Mouse (Mus musculus) liver, embryonic 15.5 days (tissue): ENCODE results near the gene Vegfa. TPM values are rescaled to one million over a fixed set of nuclear protein-coding genes. Genes with fewer than 3 reads are reported as not detected.
A peak's percentile ranks its signal among the peaks of the same experiment; 100 is the strongest.

Experiments used
- ATAC-seq: fragments of 200-750 bp; cut with Nextera tagmentation; 2 replicates; pipeline ENCODE4 v1.8.0; 2017; ENCODE audit warnings: moderate number of reproducible peaks, mild to moderate bottlenecking, moderate library complexity; ENCODE audit not compliant: insufficient read depth
- H3K27ac ChIP-seq: fragments of 300-500 bp; sonication (generic); replicated peaks from 2 replicates; pipeline ENCODE4 v1.5.1; 2015; ENCODE audit warnings: mild to moderate bottlenecking, inconsistent platforms
- H3K27me3 ChIP-seq: fragments of 300-500 bp; sonication (generic); 2 replicates; pipeline ENCODE4 v1.6.1; 2015; ENCODE audit warnings: mild to moderate bottlenecking, inconsistent platforms
- H3K36me3 ChIP-seq: fragments of 300-500 bp; sonication (generic); replicated peaks from 2 replicates; pipeline ENCODE4 v1.6.1; 2015; ENCODE audit warnings: moderate library complexity, mild to moderate bottlenecking, inconsistent platforms
- H3K4me1 ChIP-seq: fragments of 300-500 bp; sonication (generic); replicated peaks from 2 replicates; pipeline ENCODE4 v1.6.1; 2015; ENCODE audit warnings: inconsistent platforms
- H3K4me2 ChIP-seq: fragments of 300-500 bp; sonication (generic); 2 replicates; pipeline ENCODE4 v1.6.1; 2015; ENCODE audit warnings: moderate library complexity, mild to moderate bottlenecking, inconsistent platforms
- H3K4me3 ChIP-seq: fragments of 300-500 bp; sonication (generic); replicated peaks from 2 replicates; pipeline ENCODE4 v1.5.1; 2015; ENCODE audit warnings: mild to moderate bottlenecking, inconsistent platforms
- H3K9ac ChIP-seq: fragments of 300-500 bp; sonication (generic); 2 replicates; pipeline ENCODE4 v1.6.1; 2015; ENCODE audit warnings: moderate library complexity, mild to moderate bottlenecking, inconsistent platforms
- H3K9me3 ChIP-seq: fragments of 300-500 bp; sonication (generic); replicated peaks from 2 replicates; pipeline ENCODE4 v1.6.1; 2016; ENCODE audit warnings: inconsistent platforms
- WGBS: fragments of 180-500 bp; shearing (Covaris S2); methylation state at CpG from one replicate; pipeline ENCODE4 v1.1.7; 2015; ENCODE audit warnings: mixed read lengths; ENCODE audit not compliant: insufficient replicate concordance; 5-methylcytosine and 5-hydroxymethylcytosine counted together
- polyA plus RNA-seq: library from polyadenylated mRNA; unstranded; fragments of >200 nt; fragmentation: Nextera tagmentation; extraction: Ambion mirVana; gene quantifications from 2 replicates; pipeline ENCODE4 v1.2.1, GENCODE M21; 2015

The Vegfa gene
- polyA plus RNA-seq, 1 experiment from 2014 or later, result 1.2 TPM

DNA sequence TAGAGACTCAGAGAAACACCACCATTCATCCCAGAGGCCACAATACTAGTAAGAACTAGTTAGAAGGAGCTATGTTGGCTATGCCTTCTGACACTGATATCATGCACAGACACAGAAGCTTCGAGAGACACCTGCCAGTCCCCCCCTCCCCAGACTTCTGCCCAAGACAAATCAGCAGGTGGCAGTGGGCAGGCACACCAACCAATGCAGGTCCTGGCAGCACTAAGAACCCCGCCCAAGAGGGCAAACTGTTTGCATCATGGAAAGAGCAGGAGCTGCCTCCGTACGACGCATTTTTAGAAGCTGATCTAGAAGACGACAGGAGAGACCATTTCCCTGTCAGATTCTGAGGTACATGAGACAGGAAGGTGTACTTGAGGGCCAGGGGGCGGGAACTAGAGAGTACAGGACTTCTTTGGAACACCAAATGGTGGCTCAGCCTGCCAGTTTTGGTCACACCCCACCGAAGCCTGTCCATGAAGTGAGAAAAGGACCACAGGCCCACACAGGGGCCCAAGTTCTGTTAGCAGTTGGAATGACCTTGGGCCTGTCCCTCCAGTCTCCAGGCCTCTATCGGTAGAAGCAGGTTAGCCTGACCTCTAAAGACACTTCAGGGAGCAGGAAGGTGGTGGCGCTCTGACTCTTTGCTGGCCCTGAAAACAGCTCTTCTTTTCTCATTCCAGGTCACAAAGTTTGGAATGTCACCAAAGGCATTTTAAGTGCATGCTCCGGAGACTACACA lies 6.1 kb downstream of the Vegfa start:
- H3K9ac ChIP-seq, result no peak overlapping the region
- H3K4me2 ChIP-seq, result no peak overlapping the region
- H3K27ac ChIP-seq, result no peak overlapping the region
- H3K27me3 ChIP-seq, result no peaks in the 10 kb centered on the region
- H3K4me3 ChIP-seq, result no peak overlapping the region
- peaks cover 51% of the 10 kb centered on the region for H3K4me1 ChIP-seq
- ATAC-seq, result no peak
- H3K9me3 ChIP-seq, result no peaks in the 10 kb centered on the region
- peaks cover 60% of the 10 kb centered on the region for H3K36me3 ChIP-seq
- WGBS, result 71% methylated on average over 11 of the region's 11 CpGs

DNA sequence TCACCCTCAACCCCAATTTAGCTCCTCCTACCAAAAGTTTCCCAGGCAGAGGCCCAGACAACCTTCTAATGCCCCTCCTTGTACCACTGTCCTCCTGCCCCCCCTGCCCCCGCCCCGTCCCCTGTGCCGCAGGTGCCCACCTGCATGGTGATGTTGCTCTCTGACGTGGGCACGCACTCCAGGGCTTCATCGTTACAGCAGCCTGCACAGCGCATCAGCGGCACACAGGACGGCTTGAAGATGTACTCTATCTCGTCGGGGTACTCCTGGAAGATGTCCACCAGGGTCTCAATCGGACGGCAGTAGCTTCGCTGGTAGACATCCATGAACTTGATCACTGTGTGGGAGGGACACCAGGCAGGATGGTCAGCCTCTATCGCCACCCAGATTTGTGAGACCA lies 7.0 kb downstream of the Vegfa start:
- H3K27me3 ChIP-seq, result no peaks in the 10 kb centered on the region
- peaks cover 42% of the 10 kb centered on the region for H3K4me1 ChIP-seq
- 86% methylated on average over 15 of the region's 15 CpGs for WGBS
- H3K9me3 ChIP-seq, result no peaks in the 10 kb centered on the region
- no peak overlapping the region for H3K4me3 ChIP-seq
- H3K36me3 ChIP-seq, result peaks cover 69% of the 10 kb centered on the region
- H3K27ac ChIP-seq, result no peak overlapping the region
- no peak for ATAC-seq
- no peak overlapping the region for H3K4me2 ChIP-seq
- no peak overlapping the region for H3K9ac ChIP-seq

- peaks cover 79% of the 10 kb centered on the region for H3K36me3 ChIP-seq
- no peak overlapping the region for H3K4me2 ChIP-seq
- no peak for ATAC-seq
- H3K27me3 ChIP-seq, result no peaks in the 10 kb centered on the region
- no peak overlapping the region for H3K27ac ChIP-seq
- H3K4me3 ChIP-seq, result no peak overlapping the region
- 71% methylated on average over 5 of the region's 5 CpGs for WGBS
- H3K9me3 ChIP-seq, result no peaks in the 10 kb centered on the region
- peaks cover 32% of the 10 kb centered on the region for H3K4me1 ChIP-seq
- no peak overlapping the region for H3K9ac ChIP-seq
Observed at GRCm38 (mm10) chr17:46024192-46024591, 8.0 kb downstream of the Vegfa start.

DNA sequence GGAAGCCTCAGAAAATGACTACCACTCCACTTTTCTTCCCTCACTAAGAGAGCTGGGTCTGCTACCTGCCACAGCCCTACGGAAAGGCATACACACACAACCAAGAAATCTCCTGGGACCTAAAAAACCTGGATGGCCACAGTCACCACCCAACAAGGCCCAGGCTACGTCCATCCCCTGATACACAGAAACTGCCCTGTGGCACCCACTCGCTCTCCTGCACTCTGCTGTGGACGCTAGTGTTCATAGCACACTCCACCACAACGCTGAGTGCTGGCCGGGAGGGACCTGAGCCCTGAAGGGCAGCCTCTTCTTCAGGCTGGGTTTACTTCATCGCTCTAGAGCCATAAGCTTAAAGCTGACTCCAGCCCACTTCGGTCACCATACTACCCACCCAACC lies 8.6 kb downstream of the Vegfa start:
- no peak overlapping the region for H3K4me3 ChIP-seq
- H3K4me2 ChIP-seq, result no peak overlapping the region
- H3K9me3 ChIP-seq, result no peaks in the 10 kb centered on the region
- H3K27me3 ChIP-seq, result no peaks in the 10 kb centered on the region
- WGBS, result 84% methylated on average over 8 of the region's 8 CpGs
- H3K36me3 ChIP-seq, result peaks cover 86% of the 10 kb centered on the region
- no peak for ATAC-seq
- peaks cover 28% of the 10 kb centered on the region for H3K4me1 ChIP-seq
- H3K9ac ChIP-seq, result no peak overlapping the region
- no peak overlapping the region for H3K27ac ChIP-seq

GRCm38 (mm10) chr17:46022934-46023333 lies 9.2 kb downstream of the Vegfa start:
- WGBS, result 71% methylated on average over 6 of the region's 6 CpGs
- ATAC-seq, result no peak

GRCm38 (mm10) chr17:46022427-46022826 lies 9.7 kb downstream of the Vegfa start:
- peaks cover 24% of the 10 kb centered on the region for H3K4me1 ChIP-seq
- H3K27ac ChIP-seq, result no peak overlapping the region
- no peak overlapping the region for H3K4me2 ChIP-seq
- H3K4me3 ChIP-seq, result no peak overlapping the region
- no peak for ATAC-seq
- 66% methylated on average over 4 of the region's 4 CpGs for WGBS
- no peaks in the 10 kb centered on the region for H3K9me3 ChIP-seq
- H3K9ac ChIP-seq, result no peak overlapping the region
- H3K27me3 ChIP-seq, result no peaks in the 10 kb centered on the region
- peaks cover 92% of the 10 kb centered on the region for H3K36me3 ChIP-seq

More at GRCm38 (mm10) chr17:46022934-46023333, 9.2 kb downstream of the Vegfa start:
- no peak overlapping the region for H3K27ac ChIP-seq
- no peak overlapping the region for H3K4me3 ChIP-seq
- no peak overlapping the region for H3K9ac ChIP-seq
- H3K27me3 ChIP-seq, result no peaks in the 10 kb centered on the region
- H3K36me3 ChIP-seq, result peaks cover 92% of the 10 kb centered on the region
- H3K4me1 ChIP-seq, result peaks cover 25% of the 10 kb centered on the region
- no peak overlapping the region for H3K4me2 ChIP-seq
- no peaks in the 10 kb centered on the region for H3K9me3 ChIP-seq

GRCm38 (mm10) chr17:46021760-46022159 lies 10.4 kb downstream of the Vegfa start:
- no peak for ATAC-seq
- 85% methylated on average over 9 of the region's 9 CpGs for WGBS
- Histone ChIP-seq H3K9me3 (no peaks in the 10 kb centered on the region), H3K4me3 (no peak overlapping the region), H3K36me3 (peaks cover 92% of the 10 kb centered on the region), H3K27me3 (no peaks in the 10 kb centered on the region), H3K27ac (no peak overlapping the region), H3K4me1 (peaks cover 18% of the 10 kb centered on the region), H3K9ac (no peak overlapping the region), H3K4me2 (no peak overlapping the region)

GRCm38 (mm10) chr17:46021173-46021572 lies 11.0 kb downstream of the Vegfa start:
- Histone ChIP-seq H3K27me3 (no peaks in the 10 kb centered on the region), H3K9me3 (no peaks in the 10 kb centered on the region), H3K4me2 (no peak overlapping the region), H3K36me3 (peaks cover 93% of the 10 kb centered on the region), H3K4me3 (no peak overlapping the region), H3K4me1 (peaks cover 13% of the 10 kb centered on the region), H3K27ac (no peak overlapping the region), H3K9ac (no peak overlapping the region)
- WGBS, result 71% methylated on average over 7 of the region's 7 CpGs
- no peak for ATAC-seq

DNA sequence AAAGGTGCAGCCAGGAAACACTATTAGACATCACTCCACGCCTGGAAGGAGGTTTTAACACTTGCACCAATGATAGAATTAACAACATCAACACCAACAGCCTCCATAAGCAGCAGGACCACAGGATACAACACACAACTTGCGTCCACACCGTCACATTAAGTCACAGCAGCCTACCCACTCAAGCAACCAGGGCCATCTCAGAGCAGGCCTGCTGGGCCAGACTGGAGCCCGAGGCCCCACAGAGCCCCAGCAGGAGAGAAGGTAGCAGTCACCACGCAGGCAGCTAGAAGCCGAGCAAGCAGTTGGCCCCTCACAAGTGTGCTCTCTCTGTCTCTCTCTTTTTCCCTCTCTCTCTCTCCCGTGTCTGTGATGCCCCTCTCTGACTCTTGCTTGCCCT lies 11.6 kb downstream of the Vegfa start:
- Histone ChIP-seq H3K9me3 (no peaks in the 10 kb centered on the region), H3K27me3 (no peaks in the 10 kb centered on the region), H3K9ac (no peak overlapping the region), H3K4me3 (no peak overlapping the region), H3K36me3 (peaks cover 89% of the 10 kb centered on the region), H3K27ac (no peak overlapping the region), H3K4me1 (peaks cover 10% of the 10 kb centered on the region), H3K4me2 (no peak overlapping the region)
- WGBS, result 68% methylated on average over 7 of the region's 7 CpGs
- ATAC-seq, result no peak

DNA sequence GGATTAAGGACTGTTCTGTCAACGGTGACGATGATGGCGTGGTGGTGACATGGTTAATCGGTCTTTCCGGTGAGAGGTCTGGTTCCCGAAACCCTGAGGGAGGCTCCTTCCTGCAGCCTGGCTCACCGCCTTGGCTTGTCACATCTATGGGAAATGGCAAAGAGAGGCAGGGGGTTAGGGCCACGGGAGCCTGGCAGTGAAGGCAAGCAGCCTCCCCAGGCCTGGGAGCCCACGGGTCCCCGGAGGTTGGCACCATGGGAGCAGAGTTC lies 13.5 kb downstream of the Vegfa start:
- H3K27me3 ChIP-seq, result no peaks in the 10 kb centered on the region
- no peak overlapping the region for H3K9ac ChIP-seq
- 85% methylated on average over 10 of the region's 10 CpGs for WGBS
- peaks cover 10% of the 10 kb centered on the region for H3K4me1 ChIP-seq
- H3K9me3 ChIP-seq, result no peaks in the 10 kb centered on the region
- ATAC-seq, result no peak
- H3K27ac ChIP-seq, result no peak overlapping the region
- H3K36me3 ChIP-seq, result peaks cover 73% of the 10 kb centered on the region
- no peak overlapping the region for H3K4me3 ChIP-seq
- no peak overlapping the region for H3K4me2 ChIP-seq

- Histone ChIP-seq H3K4me3 (no peak overlapping the region), H3K27ac (no peak overlapping the region; the same call in 1 of the 2 replicates), H3K4me2 (no peak overlapping the region), H3K27me3 (no peaks in the 10 kb centered on the region), H3K9me3 (no peaks in the 10 kb centered on the region), H3K9ac (no peak overlapping the region), H3K4me1 (peaks cover 10% of the 10 kb centered on the region), H3K36me3 (peaks cover 68% of the 10 kb centered on the region)
- 76% methylated on average over 24 of the region's 24 CpGs for WGBS
- peak; percentile 56 for ATAC-seq
Observed at GRCm38 (mm10) chr17:46017946-46018735, 14.0 kb downstream of the Vegfa start.
